Mouse (Mus musculus) testis, adult 2 months (tissue): ENCODE results near the gene Gm18336.

Source experiments
- CTCF ChIP-seq: fragments of 200-500 bp; IDR thresholded peaks from 2 replicates; pipeline ENCODE4 v1.5.1; 2012; ENCODE audit warnings: low read depth, mild to moderate bottlenecking, inconsistent platforms, low read length, moderate library complexity; ENCODE audit not compliant: control insufficient read depth, insufficient read depth, insufficient replicate concordance
- POLR2A ChIP-seq: fragments of 200-500 bp; IDR thresholded peaks from 2 replicates; pipeline ENCODE4 v1.6.1; 2012; ENCODE audit warnings: low read depth, mild to moderate bottlenecking, inconsistent platforms, low read length, moderate library complexity; ENCODE audit not compliant: control insufficient read depth

GRCm38 (mm10) chrX:73430036-73430435 is 31.5 kb upstream of the Gm18336 start:
- TF ChIP-seq POLR2A (no peak), CTCF (no peak)
